Mouse (Mus musculus): ENCODE measurements around the gene Trp53i11.

GRCm38 (mm10) chr2:93204571-93204970 lies 17.2 kb downstream of the Trp53i11 start:
- no peak for TF ChIP-seq POLR2A (IDR thresholded peaks at IDR 0.05; ENCODE audit: low read depth, low read length)
- TF ChIP-seq CTCF (IDR thresholded peaks at IDR 0.05; ENCODE audit: borderline replicate concordance, insufficient read depth, low read length): no peak

Data from embryonic fibroblast, embryonic 13.5 days (primary cell).